Mouse (Mus musculus): ENCODE results near the gene Rasef. TPM values are rescaled to one million over a fixed set of nuclear protein-coding genes. Genes with fewer than 3 reads are reported as not detected.

Rasef gene
- under 1 TPM in 1 of 2 experiments, not detected in 1; 0.11 TPM for total RNA-seq (2021)
- long read RNA-seq, experiment 1: 0 reads
- long read RNA-seq, experiment 2: 0 reads

- Histone ChIP-seq H3K27ac (no peak within 1 kb of the TSS), H3K4me3 (peak within 1 kb of the TSS; percentile 51)
- DNase-seq (ENCODE audit: extremely low spot score in 1 of 2, low spot score in 2 of 2): peak; percentile 14 to 20
- no peak for TF ChIP-seq CTCF (IDR thresholded peaks at IDR 0.05)
- intact Hi-C loops (cut with DNase I): no loop called here
These were observed at the start of gene Rasef for GRCm38 (mm10) chr4:73790260-73791185. Rasef (minus strand) TSS chr4:73790994.

DNA sequence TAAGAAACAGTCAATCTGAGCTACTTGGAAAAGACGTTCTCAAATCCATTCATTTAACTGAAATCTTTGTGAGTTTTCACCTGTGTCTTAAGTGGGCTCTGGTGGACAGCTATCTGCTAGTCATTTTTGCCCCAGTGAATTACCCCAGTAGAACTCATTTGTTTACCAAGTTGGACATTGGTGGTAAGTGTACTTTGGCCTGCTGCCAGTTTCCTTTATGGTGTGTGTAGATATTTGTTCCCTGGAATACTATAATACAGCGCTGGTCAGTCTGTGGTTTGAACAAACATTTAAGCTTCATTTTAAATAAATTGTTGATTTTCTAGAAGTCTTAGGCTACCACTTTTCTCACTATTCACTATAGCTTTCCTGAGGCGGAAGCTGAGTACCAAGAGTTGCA lies 35.8 kb upstream of the Rasef start:
- intact Hi-C loops (cut with DNase I): no loop called here
- no peak overlapping the region for H3K4me3 ChIP-seq
- no peak overlapping the region for H3K27ac ChIP-seq
- no peak for DNase-seq (ENCODE audit: extremely low spot score in 1 of 2, low spot score in 2 of 2)
- no peak for TF ChIP-seq CTCF (IDR thresholded peaks at IDR 0.05)

GRCm38 (mm10) chr4:73791186-73791540 lies 369 bp upstream of the Rasef start:
- Histone ChIP-seq H3K27ac (no peak overlapping the region), H3K4me3 (peak overlapping the region; percentile 51)
- DNase-seq (ENCODE audit: extremely low spot score in 1 of 2, low spot score in 2 of 2): no peak
- intact Hi-C loops (cut with DNase I): no loop called here
- TF ChIP-seq CTCF (IDR thresholded peaks at IDR 0.05): no peak

DNA sequence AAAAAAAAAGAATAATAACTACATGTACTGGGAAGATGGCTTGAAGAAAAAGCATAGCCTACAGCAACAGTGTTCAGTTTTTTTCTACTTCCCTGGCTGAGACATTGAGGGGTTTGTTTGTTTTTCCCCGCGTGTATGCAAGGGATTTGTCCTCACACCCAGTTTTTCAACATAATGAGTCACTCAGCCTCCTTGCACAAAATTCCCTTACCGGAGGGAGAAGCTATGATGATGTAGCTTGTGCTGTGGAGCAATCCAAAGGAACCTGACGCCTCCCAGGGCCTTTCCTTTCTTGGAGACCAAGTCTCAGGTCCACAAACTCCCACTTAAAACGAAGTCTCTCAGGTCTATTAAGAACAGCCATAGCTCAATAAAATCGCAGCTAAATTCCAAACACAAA lies 1.3 kb downstream of the Rasef start:
- intact Hi-C loops (cut with DNase I): no loop called here
- DNase-seq (ENCODE audit: extremely low spot score in 1 of 2, low spot score in 2 of 2): no peak
- H3K27ac ChIP-seq: no peak overlapping the region
- H3K4me3 ChIP-seq: no peak overlapping the region
- no peak for TF ChIP-seq CTCF (IDR thresholded peaks at IDR 0.05)

DNA sequence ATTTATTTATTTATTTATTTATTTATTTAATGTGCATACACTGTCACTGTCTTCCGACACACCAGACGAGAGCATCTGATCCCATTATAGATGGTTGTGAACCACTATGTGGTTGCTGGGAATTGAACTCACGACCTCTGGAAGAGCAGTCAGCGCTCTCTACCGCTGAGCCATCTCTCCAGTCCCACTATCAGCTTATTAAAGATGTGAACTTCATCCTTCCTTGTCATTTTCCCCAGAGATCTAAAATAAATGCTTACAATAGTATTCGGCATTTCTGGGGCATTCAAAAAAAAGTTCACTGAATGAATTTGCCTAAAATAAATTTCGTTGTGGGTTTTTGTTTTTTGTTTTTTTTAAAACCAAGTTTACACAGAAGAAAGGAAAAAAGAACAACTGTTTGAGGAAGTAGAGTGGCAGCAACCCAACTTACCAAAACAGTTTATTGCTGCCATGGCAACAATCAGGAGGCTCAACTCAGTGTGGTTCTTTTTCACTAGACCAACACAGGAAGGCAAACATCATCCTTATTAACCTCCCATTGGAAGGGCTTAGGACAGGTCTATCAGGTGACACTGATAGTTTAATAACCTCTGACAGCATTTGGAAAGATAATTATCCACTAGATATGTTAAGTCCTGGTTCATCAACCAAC lies 2.6 kb downstream of the Rasef start:
- Histone ChIP-seq H3K4me3 (no peak overlapping the region), H3K27ac (no peak overlapping the region)
- intact Hi-C loops (cut with DNase I): no loop called here
- TF ChIP-seq CTCF (IDR thresholded peaks at IDR 0.05): no peak
- DNase-seq (ENCODE audit: extremely low spot score in 1 of 2, low spot score in 2 of 2): no peak

GRCm38 (mm10) chr4:73784147-73784546 lies 6.6 kb downstream of the Rasef start:
- no peak for TF ChIP-seq CTCF (IDR thresholded peaks at IDR 0.05)
- H3K27ac ChIP-seq: no peak overlapping the region

GRCm38 (mm10) chr4:73781061-73781460 lies 9.7 kb downstream of the Rasef start:
- Histone ChIP-seq H3K27ac (no peak overlapping the region), H3K4me3 (no peak overlapping the region)
- TF ChIP-seq CTCF (IDR thresholded peaks at IDR 0.05): no peak
- no peak for DNase-seq (ENCODE audit: extremely low spot score in 1 of 2, low spot score in 2 of 2)
- intact Hi-C loops (cut with DNase I): no loop called here

More at GRCm38 (mm10) chr4:73784147-73784546, 6.6 kb downstream of the Rasef start:
- intact Hi-C loops (cut with DNase I): no loop called here
- H3K4me3 ChIP-seq: no peak overlapping the region
- no peak for DNase-seq (ENCODE audit: extremely low spot score in 1 of 2, low spot score in 2 of 2)

DNA sequence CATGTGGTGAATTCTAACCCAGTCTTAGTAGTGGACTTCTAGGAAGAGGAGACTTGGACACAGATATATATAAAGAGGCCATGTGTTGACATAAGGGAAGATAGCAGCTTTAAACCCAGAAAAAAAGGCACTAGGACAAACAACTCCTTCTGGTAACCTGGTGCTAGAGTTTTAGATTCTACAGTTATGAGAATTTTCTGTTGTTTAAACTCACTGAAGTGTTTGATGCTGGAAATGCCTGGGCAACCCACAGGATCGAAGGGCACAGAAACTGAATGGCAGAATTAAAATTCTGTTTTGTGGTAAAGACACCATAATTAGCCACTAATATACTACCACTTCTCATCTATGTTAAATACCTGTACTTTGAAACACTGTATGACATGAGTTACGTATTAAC lies 15.5 kb downstream of the Rasef start:
- no peak for DNase-seq (ENCODE audit: extremely low spot score in 1 of 2, low spot score in 2 of 2)
- H3K27ac ChIP-seq: no peak overlapping the region
- intact Hi-C loops (cut with DNase I): no loop called here
- H3K4me3 ChIP-seq: no peak overlapping the region
- TF ChIP-seq CTCF (IDR thresholded peaks at IDR 0.05): no peak

- no peak overlapping the region for H3K4me3 ChIP-seq
- DNase-seq (ENCODE audit: extremely low spot score in 1 of 2, low spot score in 2 of 2): no peak
- intact Hi-C loops (cut with DNase I): no loop called here
- no peak overlapping the region for H3K27ac ChIP-seq
- TF ChIP-seq CTCF (IDR thresholded peaks at IDR 0.05): no peak
These were observed 16.7 kb downstream of the Rasef start for GRCm38 (mm10) chr4:73773831-73774810.

- Histone ChIP-seq H3K27ac (no peak overlapping the region), H3K4me3 (no peak overlapping the region)
- intact Hi-C loops (cut with DNase I): no loop called here
- no peak for DNase-seq (ENCODE audit: extremely low spot score in 1 of 2, low spot score in 2 of 2)
- no peak for TF ChIP-seq CTCF (IDR thresholded peaks at IDR 0.05)
These were observed 18.8 kb downstream of the Rasef start for GRCm38 (mm10) chr4:73772028-73772427.

- Histone ChIP-seq H3K27ac (no peak overlapping the region), H3K4me3 (no peak overlapping the region)
- intact Hi-C loops (cut with DNase I): no loop called here
- no peak for TF ChIP-seq CTCF (IDR thresholded peaks at IDR 0.05)
- no peak for DNase-seq (ENCODE audit: extremely low spot score in 1 of 2, low spot score in 2 of 2)
These were observed 20.2 kb downstream of the Rasef start for GRCm38 (mm10) chr4:73770592-73770991.
